Mouse (Mus musculus) lung, postnatal 0 days (tissue): Measurements from ENCODE around the gene Ubap2l. TPM values are rescaled to one million over a fixed set of nuclear protein-coding genes. Genes with fewer than 3 reads are reported as not detected.

Experiments
- ATAC-seq: fragments of 200-750 bp; cut with Nextera tagmentation; 2 replicates; pipeline ENCODE4 v1.8.0; 2017; ENCODE audit warnings: moderate library complexity
- DNase-seq: peaks from one replicate; pipeline ENCODE4 v3.0.0-alpha.2; 2016; ENCODE audit warnings: low spot score
- H3K27ac ChIP-seq: fragments of 300-500 bp; sonication (generic); 2 replicates; pipeline ENCODE4 v1.5.1; 2014; ENCODE audit warnings: antibody characterized with exemption, mild to moderate bottlenecking, low read length, mixed read lengths
- H3K27me3 ChIP-seq: fragments of 300-500 bp; sonication (generic); replicated peaks from 2 replicates; pipeline ENCODE4 v1.6.1; 2014; ENCODE audit warnings: low read length, mixed read lengths; ENCODE audit not compliant: insufficient read depth
- H3K36me3 ChIP-seq: fragments of 300-500 bp; sonication (generic); 2 replicates; pipeline ENCODE4 v1.6.1; 2014; ENCODE audit warnings: low read length, mixed read lengths; ENCODE audit not compliant: insufficient read depth
- H3K4me1 ChIP-seq: fragments of 300-500 bp; sonication (generic); 2 replicates; pipeline ENCODE4 v1.6.1; 2014; ENCODE audit warnings: antibody characterized with exemption, low read depth, low read length, mixed read lengths; ENCODE audit not compliant: insufficient read depth
- H3K4me2 ChIP-seq: fragments of 300-500 bp; sonication (generic); replicated peaks from 2 replicates; pipeline ENCODE4 v1.6.1; 2014; ENCODE audit warnings: low read depth, mild to moderate bottlenecking, low read length, moderate library complexity, mixed read lengths
- H3K4me3 ChIP-seq: fragments of 300-500 bp; sonication (generic); 2 replicates; pipeline ENCODE4 v1.5.1; 2014; ENCODE audit warnings: low read depth, low read length
- H3K9ac ChIP-seq: fragments of 300-500 bp; sonication (generic); replicated peaks from 2 replicates; pipeline ENCODE4 v1.6.1; 2014; ENCODE audit warnings: low read depth, mild to moderate bottlenecking
- H3K9me3 ChIP-seq: fragments of 300-500 bp; sonication (generic); 2 replicates; pipeline ENCODE4 v1.6.1; 2016; ENCODE audit warnings: low read length, mixed read lengths
- CTCF ChIP-seq: IDR thresholded peaks from 2 replicates; pipeline ENCODE4 v1.5.1; 2016; ENCODE audit warnings: antibody characterized with exemption, mild to moderate bottlenecking
- EP300 ChIP-seq: IDR thresholded peaks from 2 replicates; pipeline ENCODE4 v1.6.1; 2016; ENCODE audit warnings: antibody characterized with exemption, mild to moderate bottlenecking, control low read depth
- WGBS: fragments of 180-500 bp; shearing (Covaris S2); extraction: QIAGEN DNeasy Blood & Tissue Kit; methylation state at CpG from one replicate; pipeline ENCODE4 v1.1.7; 2014; 5-methylcytosine and 5-hydroxymethylcytosine counted together
- microRNA counts: library from miRNA; unstranded; fragments of <30 nt; microRNA quantifications from one replicate; lab custom pipeline; 2015
- microRNA-seq: library from miRNA; unstranded; fragments of <30 nt; microRNA quantifications from one replicate; pipeline ENCODE4, GENCODE M21; 2016
- polyA plus RNA-seq: library from polyadenylated mRNA; unstranded; fragments of >200 nt; fragmentation: Nextera tagmentation; extraction: Ambion mirVana; gene quantifications from 2 replicates; pipeline ENCODE4 v1.2.1, GENCODE M21; 2015

The Ubap2l gene
- polyA plus RNA-seq, 1 experiment from 2014 or later = 101 TPM

DNA sequence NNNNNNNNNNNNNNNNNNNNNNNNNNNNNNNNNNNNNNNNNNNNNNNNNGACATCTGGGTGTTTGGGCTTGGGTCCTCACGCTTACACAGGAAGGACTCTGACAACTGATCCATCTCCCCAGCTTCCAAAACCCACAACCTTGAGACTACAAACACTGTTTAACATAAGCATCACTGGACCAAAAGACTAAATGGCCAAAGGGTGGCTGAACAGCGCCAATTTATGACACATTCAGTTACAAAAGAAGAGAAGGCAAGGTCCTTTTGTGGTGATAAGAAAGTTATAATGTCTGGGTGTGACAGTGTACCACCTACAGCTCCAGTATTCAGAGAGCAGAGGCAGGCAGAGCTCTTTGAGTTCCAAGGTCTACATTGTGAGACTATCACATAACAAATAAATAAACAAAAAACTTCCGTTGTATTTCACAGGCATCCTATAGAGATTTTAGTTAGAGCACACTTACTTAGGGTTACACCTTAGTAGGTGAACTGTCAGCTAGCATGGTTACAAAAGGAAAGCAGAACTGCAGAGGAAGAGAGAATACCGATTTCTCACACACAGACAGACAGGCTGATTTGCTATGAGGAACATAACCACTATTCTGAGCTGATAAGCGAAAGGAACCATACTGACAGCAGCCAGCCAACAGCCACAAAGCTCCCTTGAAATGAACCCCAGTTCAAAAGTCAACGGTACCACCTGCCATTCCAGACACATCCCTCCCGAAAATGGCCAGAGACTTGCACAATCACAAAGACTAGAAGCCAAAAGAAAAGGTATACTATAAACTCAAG lies 96.1 kb downstream of the Ubap2l start:
- no peak overlapping the region for H3K9ac ChIP-seq
- peaks cover 16% of the 10 kb centered on the region for H3K36me3 ChIP-seq
- no peak overlapping the region for H3K4me3 ChIP-seq
- H3K27me3 ChIP-seq = no peaks in the 10 kb centered on the region
- DNase-seq (no peak), ATAC-seq (no peak)
- 90% methylated on average over 7 of the region's 7 CpGs for WGBS
- H3K27ac ChIP-seq = no peak overlapping the region
- no peak overlapping the region for H3K4me2 ChIP-seq
- H3K9me3 ChIP-seq = no peaks in the 10 kb centered on the region
- peaks cover 15% of the 10 kb centered on the region; the same call in 1 of the 2 replicates for H3K4me1 ChIP-seq
- no peak for TF ChIP-seq EP300
- TF ChIP-seq CTCF = no peak

DNA sequence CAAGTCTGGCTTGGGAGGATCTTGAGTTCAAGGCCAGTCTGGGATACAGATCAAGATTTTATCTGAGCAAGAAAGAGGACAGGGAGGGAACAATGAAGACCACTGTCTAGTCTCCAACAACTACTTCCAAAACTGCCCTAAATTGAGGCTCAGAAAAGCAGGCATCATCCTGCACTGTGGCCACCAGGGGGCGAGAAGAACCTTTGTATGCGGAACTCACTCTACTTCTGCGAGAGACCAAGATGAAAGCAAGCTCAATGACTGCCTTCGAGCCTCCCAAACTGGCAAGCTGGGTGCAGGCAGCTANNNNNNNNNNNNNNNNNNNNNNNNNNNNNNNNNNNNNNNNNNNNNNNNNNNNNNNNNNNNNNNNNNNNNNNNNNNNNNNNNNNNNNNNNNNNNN lies 99.0 kb downstream of the Ubap2l start:
- Histone ChIP-seq H3K4me3 (no peak overlapping the region), H3K27ac (no peak overlapping the region), H3K4me2 (no peak overlapping the region), H3K9me3 (no peaks in the 10 kb centered on the region), H3K36me3 (peaks cover 37% of the 10 kb centered on the region), H3K9ac (no peak overlapping the region), H3K4me1 (no peaks in the 10 kb centered on the region), H3K27me3 (no peaks in the 10 kb centered on the region)
- WGBS = 4% methylated on average over 4 of the region's 4 CpGs
- TF ChIP-seq CTCF (peak; percentile 98), EP300 (no peak)
- DNase-seq = peak; percentile 87
- ATAC-seq = peak; percentile 73

MicroRNAs within 50 kb of the gene (microRNA counts, 519-probe panel; counts per million panel counts)
- 4,702 counts per million, percentile 53 among the panel's probes with 10 or more counts for microRNA mmu-miR-190b (lab: Ali Mortazavi, UCI)

Small RNAs within 50 kb of the gene (microRNA-seq; reads per million reads assigned to microRNA genes)
- gene Mir190b (10.8 reads per million, percentile 23 among the genes with 10 or more reads in this experiment), gene Mir7669 (0.73 reads per million)

Other genes with a start within 250 kb of the Ubap2l start
- 11.2 and 12.1 TPM in 2 replicates for gene She, start 221.3 kb downstream of the Ubap2l start, polyA plus RNA-seq
- gene Il6ra, start 139.4 kb downstream of the Ubap2l start, polyA plus RNA-seq = 15.7 and 17.9 TPM in 2 replicates
- 7.1 and 7.4 TPM in 2 replicates for gene Atp8b2, start 89.1 kb downstream of the Ubap2l start, polyA plus RNA-seq
- 80.5 and 93.6 TPM in 2 replicates for gene Hax1, start 53.8 kb downstream of the Ubap2l start, polyA plus RNA-seq
- gene 4933434E20Rik, start 992 bp downstream of the Ubap2l start, polyA plus RNA-seq = 144 and 146 TPM in 2 replicates
- 506 and 509 TPM in 2 replicates for gene Tpm3, start 20.0 kb upstream of the Ubap2l start, polyA plus RNA-seq
- gene Nup210l, start 51.5 kb upstream of the Ubap2l start, polyA plus RNA-seq = 0.10 and 0.17 TPM in 2 replicates
- gene Rps27, start 161.0 kb upstream of the Ubap2l start, polyA plus RNA-seq = 1,752 and 1,909 TPM in 2 replicates
- gene Rab13, start 161.1 kb upstream of the Ubap2l start, polyA plus RNA-seq = 30.6 and 31.0 TPM in 2 replicates
- 148 and 154 TPM in 2 replicates for gene Jtb, start 179.0 kb upstream of the Ubap2l start, polyA plus RNA-seq
- gene Creb3l4, start 190.9 kb upstream of the Ubap2l start, polyA plus RNA-seq = 2.4 and 2.8 TPM in 2 replicates
- 143 and 152 TPM in 2 replicates for gene Slc39a1, start 195.5 kb upstream of the Ubap2l start, polyA plus RNA-seq
- 11.9 and 16.2 TPM in 2 replicates for gene Crtc2, start 201.5 kb upstream of the Ubap2l start, polyA plus RNA-seq
- 2.3 and 2.7 TPM in 2 replicates for gene Dennd4b, start 212.6 kb upstream of the Ubap2l start, polyA plus RNA-seq
- 9.2 and 10.1 TPM in 2 replicates for gene Gatad2b, start 240.6 kb upstream of the Ubap2l start, polyA plus RNA-seq